Mouse (Mus musculus) small intestine, adult 2 months (tissue): Measurements from ENCODE around the gene Trappc1. TPM values are rescaled to one million over a fixed set of nuclear protein-coding genes. Genes with fewer than 3 reads are reported as not detected.

Experiments
- H3K27ac ChIP-seq: fragments of 200-500 bp; 2 replicates; pipeline ENCODE4 v1.5.1; 2012; ENCODE audit warnings: low read depth, low read length, control low read depth, inconsistent platforms; ENCODE audit not compliant: insufficient read depth
- H3K27me3 ChIP-seq: fragments of 200-500 bp; 2 replicates; pipeline ENCODE4 v1.6.1; 2012; ENCODE audit warnings: mild to moderate bottlenecking, moderate library complexity, low read length, inconsistent platforms; ENCODE audit not compliant: control insufficient read depth, insufficient read depth
- H3K36me3 ChIP-seq: fragments of 200-500 bp; 2 replicates; pipeline ENCODE4 v1.6.1; 2012; ENCODE audit warnings: mild to moderate bottlenecking, low read length, control low read depth, inconsistent platforms; ENCODE audit not compliant: control insufficient read depth, insufficient read depth
- H3K4me1 ChIP-seq: fragments of 200-500 bp; 2 replicates; pipeline ENCODE4 v1.6.1; 2012; ENCODE audit warnings: low read length, inconsistent platforms, mixed read lengths; ENCODE audit not compliant: control insufficient read depth, insufficient read depth, insufficient read length
- H3K4me3 ChIP-seq: fragments of 200-500 bp; 2 replicates; pipeline ENCODE4 v1.5.1; 2012; ENCODE audit warnings: low read depth, mild to moderate bottlenecking, control low read depth, inconsistent platforms, low read length, moderate library complexity
- CTCF ChIP-seq: fragments of 200-500 bp; IDR thresholded peaks from 2 replicates; pipeline ENCODE4 v1.5.1; 2012; ENCODE audit warnings: low read depth, mild to moderate bottlenecking, control low read depth, inconsistent platforms, low read length, moderate library complexity, mixed read lengths; ENCODE audit not compliant: insufficient replicate concordance, insufficient read length; ENCODE audit errors: extremely low read depth
- POLR2A ChIP-seq: fragments of 200-500 bp; IDR thresholded peaks from 2 replicates; pipeline ENCODE4 v1.6.1; 2012; ENCODE audit warnings: low read depth, mild to moderate bottlenecking, control low read depth, inconsistent platforms, low read length, moderate library complexity
- WGBS: fragments of 180-500 bp; shearing (Covaris S2); methylation state at CpG from one replicate; pipeline ENCODE4 v1.1.7; 2018; 5-methylcytosine and 5-hydroxymethylcytosine counted together
- polyA plus RNA-seq: library from polyadenylated mRNA; depleted of rRNA; stranded (reverse); fragments of >200 nt; gene quantifications from 2 replicates; pipeline ENCODE4 v1.2.3, GENCODE M21; 2012

Gene Trappc1
- polyA plus RNA-seq, 1 experiment, result 31.7 TPM

GRCm38 (mm10) chr11:69322010-69322409, 1.8 kb upstream of the Trappc1 start:
- H3K27me3 ChIP-seq, result peaks cover 8% of the 10 kb centered on the region
- no peak overlapping the region for H3K4me3 ChIP-seq
- peaks cover 3% of the 10 kb centered on the region; the same call in 1 of the 2 replicates for H3K36me3 ChIP-seq
- WGBS, result 57% methylated on average over 6 of the region's 6 CpGs
- H3K27ac ChIP-seq, result no peak overlapping the region
- peaks cover 10% of the 10 kb centered on the region for H3K4me1 ChIP-seq
- TF ChIP-seq CTCF (no peak), POLR2A (no peak)

DNA sequence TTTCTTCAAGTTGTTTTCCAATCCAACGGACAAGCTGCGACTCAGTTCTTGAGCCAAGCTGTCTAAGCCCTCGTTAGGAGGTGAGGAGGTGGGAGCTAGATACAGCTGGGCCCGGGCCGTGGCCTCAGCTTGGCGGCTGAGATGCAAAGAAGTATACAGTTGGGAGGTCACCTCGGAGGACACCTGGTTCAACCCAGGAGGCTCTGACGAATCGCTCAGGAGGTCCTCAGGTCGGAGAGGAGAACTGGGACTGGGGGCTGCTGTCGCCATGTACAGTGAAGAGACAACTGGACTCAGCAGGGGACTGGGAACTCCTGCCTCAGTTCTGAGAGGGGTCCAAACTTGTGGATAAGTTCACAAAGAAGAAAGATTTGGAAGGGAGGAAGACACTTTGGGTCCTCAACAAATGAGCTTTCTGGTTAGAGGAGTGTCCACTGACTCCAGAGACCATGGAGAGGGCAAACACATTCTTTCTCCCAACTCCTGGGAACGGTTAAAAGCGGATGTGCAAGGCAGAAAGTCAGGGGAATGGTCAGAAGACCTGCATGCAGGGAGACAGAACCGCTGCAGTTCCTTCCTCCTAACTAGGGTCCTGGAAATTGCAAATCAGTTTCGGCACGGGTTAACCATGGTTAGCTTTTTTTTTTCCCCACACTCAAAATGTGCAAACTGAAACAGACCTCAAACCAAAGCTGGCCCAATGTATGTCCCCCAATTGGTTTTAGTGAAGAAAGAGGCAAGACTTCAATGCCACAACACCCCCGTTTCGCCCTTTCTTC, 898 bp upstream of the Trappc1 start:
- H3K4me1 ChIP-seq, result peaks cover 10% of the 10 kb centered on the region

GRCm38 (mm10) chr11:69324749-69325148, 969 bp downstream of the Trappc1 start:
- Histone ChIP-seq H3K4me1 (peaks cover 10% of the 10 kb centered on the region), H3K27ac (no peak overlapping the region), H3K36me3 (no peaks in the 10 kb centered on the region), H3K4me3 (no peak overlapping the region), H3K27me3 (peaks cover 9% of the 10 kb centered on the region)
- WGBS, result 77% methylated on average over 6 of the region's 6 CpGs
- TF ChIP-seq POLR2A, result no peak
- TF ChIP-seq CTCF, result no peak

More for the DNA sequence above, 898 bp upstream of the Trappc1 start:
- peak overlapping the region; percentile 67 for H3K4me3 ChIP-seq
- TF ChIP-seq CTCF (no peak), POLR2A (no peak)
- peaks cover 9% of the 10 kb centered on the region for H3K27me3 ChIP-seq
- H3K27ac ChIP-seq, result peak overlapping the region; percentile 56
- 7% methylated on average over 18 of the region's 18 CpGs for WGBS
- H3K36me3 ChIP-seq, result peaks cover 3% of the 10 kb centered on the region; the same call in 1 of the 2 replicates

- peak within 1 kb of the TSS; percentile 34 for H3K27ac ChIP-seq
- no peak for TF ChIP-seq CTCF
- 10% methylated on average over 26 of the region's 26 CpGs for WGBS
Measured at GRCm38 (mm10) chr11:69325628-69326407, 2.0 kb downstream of the Trappc1 start, which contains the start of gene Kcnab3. Gene Kcnab3, plus strand, starts transcription at chr11:69326258.

DNA sequence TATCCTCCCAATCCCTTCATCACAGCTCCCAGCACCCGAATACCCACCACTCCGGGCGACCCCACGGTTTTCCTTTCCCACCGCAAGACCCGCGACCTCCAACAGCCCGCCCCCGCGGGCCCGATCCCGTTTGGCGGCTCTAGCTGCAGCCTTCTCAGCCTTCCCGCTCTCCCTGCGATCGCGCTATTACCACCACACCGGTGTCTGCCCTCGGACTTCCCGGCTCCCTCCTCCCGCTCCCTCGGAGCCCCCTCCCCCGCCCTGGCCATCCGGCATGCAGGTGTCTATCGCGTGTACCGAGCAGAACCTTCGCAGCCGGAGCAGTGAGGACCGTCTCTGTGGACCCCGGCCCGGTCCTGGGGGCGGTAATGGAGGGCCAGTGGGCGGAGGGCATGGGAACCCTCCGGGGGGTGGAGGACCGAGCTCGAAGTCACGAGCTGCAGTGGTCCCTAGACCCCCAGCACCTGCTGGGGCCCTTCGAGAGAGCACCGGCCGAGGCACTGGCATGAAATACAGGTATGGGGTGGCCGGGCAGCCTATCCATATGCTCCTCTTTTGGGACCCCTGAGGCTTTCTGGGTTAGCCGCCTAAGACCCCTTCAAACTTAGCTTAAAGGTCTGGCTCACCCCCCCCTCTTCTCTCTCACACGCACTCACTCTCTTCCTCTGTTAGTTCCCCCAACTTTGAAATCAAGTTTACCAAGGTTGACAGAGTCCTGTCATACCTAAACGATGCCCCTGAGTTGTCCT, 2.8 kb downstream of the Trappc1 start:
- Histone ChIP-seq H3K27ac (no peak overlapping the region), H3K27me3 (peaks cover 9% of the 10 kb centered on the region), H3K4me3 (peak overlapping the region; percentile 60), H3K36me3 (no peaks in the 10 kb centered on the region), H3K4me1 (peaks cover 11% of the 10 kb centered on the region)
- 4% methylated on average over 45 of the region's 45 CpGs for WGBS
- TF ChIP-seq CTCF (no peak), POLR2A (no peak)

More at GRCm38 (mm10) chr11:69325628-69326407, 2.0 kb downstream of the Trappc1 start, which contains the start of gene Kcnab3:
- Histone ChIP-seq H3K36me3 (no peaks in the 10 kb centered on the region), H3K4me3 (peak within 1 kb of the TSS; percentile 60), H3K4me1 (peaks cover 10% of the 10 kb centered on the region), H3K27me3 (peaks cover 9% of the 10 kb centered on the region)

DNA sequence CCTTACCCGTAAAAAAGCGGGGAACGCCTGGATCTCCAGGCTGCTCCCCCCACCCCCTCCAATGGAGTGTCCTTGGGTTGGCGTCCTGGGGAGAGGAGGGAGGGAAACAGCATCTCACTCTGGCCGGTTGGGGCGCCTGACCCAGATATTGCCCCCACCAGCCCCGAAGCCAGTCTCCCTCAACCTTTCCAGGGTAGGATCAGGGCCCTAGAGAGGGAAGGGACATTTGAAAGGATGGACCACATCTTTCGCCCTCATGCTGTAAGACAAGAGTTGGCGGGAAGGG, 3.3 kb downstream of the Trappc1 start:
- Histone ChIP-seq H3K27ac (no peak overlapping the region), H3K4me1 (peaks cover 14% of the 10 kb centered on the region), H3K27me3 (peaks cover 9% of the 10 kb centered on the region), H3K4me3 (no peak overlapping the region), H3K36me3 (no peaks in the 10 kb centered on the region)
- 31% methylated on average over 9 of the region's 9 CpGs for WGBS
- no peak for TF ChIP-seq POLR2A
- TF ChIP-seq CTCF, result no peak

DNA sequence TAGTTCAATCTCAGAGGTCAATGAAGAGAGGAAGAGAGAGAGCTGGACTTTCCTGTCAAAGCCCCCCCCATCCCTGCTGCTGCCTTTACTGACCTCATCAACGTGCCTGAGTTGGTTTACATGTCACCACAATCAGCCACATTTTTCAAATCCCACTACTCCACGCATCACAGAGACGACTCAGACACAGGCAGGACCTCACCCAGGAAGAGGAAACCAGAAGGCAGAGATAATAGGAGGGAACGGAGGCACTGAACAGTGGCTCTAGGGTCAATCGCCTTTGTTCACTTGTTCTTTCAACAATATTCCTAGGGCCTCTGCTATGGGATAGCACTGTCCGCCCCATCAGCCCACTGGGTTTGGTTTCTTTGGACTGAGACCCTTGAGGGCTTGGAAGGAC, 3.9 kb downstream of the Trappc1 start:
- Histone ChIP-seq H3K4me3 (no peak overlapping the region), H3K36me3 (no peaks in the 10 kb centered on the region), H3K4me1 (peaks cover 14% of the 10 kb centered on the region), H3K27me3 (peaks cover 9% of the 10 kb centered on the region), H3K27ac (no peak overlapping the region)
- 60% methylated on average over 6 of the region's 6 CpGs for WGBS
- TF ChIP-seq POLR2A (no peak), CTCF (no peak)
